Mouse (Mus musculus) stomach, embryonic 14.5 days (tissue): ENCODE measurements around the gene Gm11034. TPM values are rescaled to one million over a fixed set of nuclear protein-coding genes. Genes with fewer than 3 reads are reported as not detected.

Experiments
- ATAC-seq: fragments of 200-750 bp; cut with Nextera tagmentation; 2 replicates; pipeline ENCODE4 v1.8.0; 2017; ENCODE audit warnings: low read depth, moderate TSS enrichment; ENCODE audit not compliant: insufficient number of reproducible peaks, insufficient read depth, low FRiP score
- H3K27ac ChIP-seq: fragments of 300-500 bp; sonication (generic); 2 replicates; pipeline ENCODE4 v1.5.1; 2014; ENCODE audit warnings: mild to moderate bottlenecking, low read length, moderate library complexity, mixed read lengths
- H3K27me3 ChIP-seq: fragments of 300-500 bp; sonication (generic); 2 replicates; pipeline ENCODE4 v1.6.1; 2014; ENCODE audit warnings: low read length, control low read depth, mixed read lengths; ENCODE audit not compliant: control insufficient read depth, insufficient read depth
- H3K36me3 ChIP-seq: fragments of 300-500 bp; sonication (generic); 2 replicates; pipeline ENCODE4 v1.6.1; 2014; ENCODE audit warnings: mild to moderate bottlenecking, control low read depth, low read length, moderate library complexity, mixed read lengths; ENCODE audit not compliant: control insufficient read depth, insufficient read depth
- H3K4me1 ChIP-seq: fragments of 300-500 bp; sonication (generic); 2 replicates; pipeline ENCODE4 v1.6.1; 2014; ENCODE audit warnings: low read length, control low read depth, mixed read lengths; ENCODE audit not compliant: control insufficient read depth, insufficient read depth
- H3K4me2 ChIP-seq: fragments of 300-500 bp; sonication (generic); replicated peaks from 2 replicates; pipeline ENCODE4 v1.6.1; 2014; ENCODE audit warnings: low read depth, low read length, control low read depth
- H3K4me3 ChIP-seq: fragments of 300-500 bp; sonication (generic); 2 replicates; pipeline ENCODE4 v1.5.1; 2014; ENCODE audit warnings: low read depth, low read length, control low read depth
- H3K9ac ChIP-seq: fragments of 300-500 bp; sonication (generic); replicated peaks from 2 replicates; pipeline ENCODE4 v1.6.1; 2014; ENCODE audit warnings: low read depth, mild to moderate bottlenecking, control low read depth, low read length, moderate library complexity, mixed read lengths
- H3K9me3 ChIP-seq: fragments of 300-500 bp; sonication (generic); 2 replicates; pipeline ENCODE4 v1.6.1; 2016; ENCODE audit warnings: low read depth, low read length, control low read depth; ENCODE audit not compliant: control insufficient read depth
- WGBS: fragments of 180-500 bp; shearing (Covaris S2); extraction: QIAGEN DNeasy Blood & Tissue Kit; methylation state at CpG from one replicate; pipeline ENCODE4 v1.1.7; 2014; 5-methylcytosine and 5-hydroxymethylcytosine counted together
- polyA plus RNA-seq: library from polyadenylated mRNA; unstranded; fragments of >200 nt; fragmentation: Nextera tagmentation; extraction: Ambion mirVana; gene quantifications from 2 replicates; pipeline ENCODE4 v1.2.1, GENCODE M21; 2014

Gm11034 gene
- not detected in 2 replicates for polyA plus RNA-seq

DNA sequence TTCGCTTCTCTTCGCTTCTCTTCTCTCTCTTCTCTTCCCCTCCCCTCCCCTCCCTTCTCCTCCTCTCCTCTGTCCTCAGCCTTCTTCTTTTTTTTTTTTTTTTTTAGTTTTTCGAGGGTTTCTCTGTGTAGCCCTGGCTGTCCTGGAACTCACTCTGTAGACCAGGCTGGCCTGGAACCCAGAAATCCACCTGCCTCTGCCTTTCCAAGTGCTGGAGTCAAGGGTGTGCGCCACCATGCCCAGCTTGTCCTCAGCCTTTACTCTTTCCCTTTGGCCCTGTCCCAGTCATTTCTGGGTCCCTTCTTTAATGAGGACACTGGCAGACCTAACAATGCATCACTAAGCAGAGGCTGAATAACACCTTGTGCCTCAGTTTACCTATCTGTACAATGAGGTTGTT, at the start of gene Gm11034:
Gene Gm11034, minus strand, starts transcription at position 101 of the 400 bp plus-strand sequence.
- 75% methylated on average over 4 of the region's 4 CpGs for WGBS
- Histone ChIP-seq H3K4me3 (no peak within 1 kb of the TSS), H3K27ac (no peak within 1 kb of the TSS), H3K4me1 (no peaks in the 10 kb centered on the region), H3K9ac (no peak within 1 kb of the TSS), H3K27me3 (no peaks in the 10 kb centered on the region), H3K4me2 (no peak within 1 kb of the TSS), H3K36me3 (no peaks in the 10 kb centered on the region), H3K9me3 (no peaks in the 10 kb centered on the region)
- no peak for ATAC-seq

DNA sequence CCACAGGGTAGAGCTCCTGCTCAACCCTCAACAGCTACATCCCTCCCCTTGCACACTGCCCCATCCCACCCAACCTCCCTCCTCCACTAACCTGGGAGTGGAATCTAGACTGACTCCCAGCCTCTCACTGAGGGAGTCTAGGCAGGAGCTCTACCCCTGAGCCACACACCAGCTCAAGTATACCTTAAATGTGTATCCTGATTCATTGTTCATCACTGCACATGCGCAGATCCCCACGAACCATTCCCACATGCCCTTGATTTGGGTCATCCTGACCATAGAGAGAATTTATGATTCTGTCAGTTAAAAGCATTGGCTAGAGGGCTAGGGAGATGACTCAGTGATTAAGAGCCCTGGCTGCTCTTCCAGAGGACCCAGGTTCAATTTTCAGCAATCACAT, 49.3 kb upstream of the Gm11034 start:
- 83% methylated on average over 2 of the region's 2 CpGs for WGBS
- Histone ChIP-seq H3K4me2 (no peak overlapping the region), H3K4me3 (no peak overlapping the region), H3K27ac (no peak overlapping the region), H3K36me3 (no peaks in the 10 kb centered on the region), H3K9me3 (no peaks in the 10 kb centered on the region), H3K9ac (no peak overlapping the region), H3K27me3 (no peaks in the 10 kb centered on the region), H3K4me1 (no peaks in the 10 kb centered on the region)
- no peak for ATAC-seq

GRCm38 (mm10) chr8:72261872-72262271, 48.4 kb upstream of the Gm11034 start:
- Histone ChIP-seq H3K36me3 (no peaks in the 10 kb centered on the region), H3K4me1 (no peaks in the 10 kb centered on the region), H3K9ac (no peak overlapping the region), H3K27ac (no peak overlapping the region), H3K9me3 (no peaks in the 10 kb centered on the region), H3K4me3 (no peak overlapping the region), H3K4me2 (no peak overlapping the region), H3K27me3 (no peaks in the 10 kb centered on the region)
- 57% methylated on average over 5 of the region's 5 CpGs for WGBS
- no peak for ATAC-seq

GRCm38 (mm10) chr8:72261431-72261830, 48.0 kb upstream of the Gm11034 start:
- Histone ChIP-seq H3K9ac (no peak overlapping the region), H3K27me3 (no peaks in the 10 kb centered on the region), H3K27ac (no peak overlapping the region), H3K4me3 (no peak overlapping the region), H3K4me1 (no peaks in the 10 kb centered on the region), H3K36me3 (no peaks in the 10 kb centered on the region), H3K9me3 (no peaks in the 10 kb centered on the region), H3K4me2 (no peak overlapping the region)
- ATAC-seq, result no peak

GRCm38 (mm10) chr8:72261019-72261418, 47.6 kb upstream of the Gm11034 start:
- Histone ChIP-seq H3K27ac (no peak overlapping the region), H3K4me1 (no peaks in the 10 kb centered on the region), H3K27me3 (no peaks in the 10 kb centered on the region), H3K9ac (no peak overlapping the region), H3K9me3 (no peaks in the 10 kb centered on the region), H3K4me3 (no peak overlapping the region), H3K36me3 (no peaks in the 10 kb centered on the region), H3K4me2 (no peak overlapping the region)
- no peak for ATAC-seq
- 21% methylated on average over 2 of the region's 2 CpGs for WGBS

- Histone ChIP-seq H3K9me3 (no peaks in the 10 kb centered on the region), H3K4me2 (no peak overlapping the region), H3K4me1 (no peaks in the 10 kb centered on the region), H3K27me3 (no peaks in the 10 kb centered on the region), H3K9ac (no peak overlapping the region), H3K36me3 (no peaks in the 10 kb centered on the region), H3K27ac (no peak overlapping the region), H3K4me3 (no peak overlapping the region)
- 60% methylated on average over 4 of the region's 4 CpGs for WGBS
- no peak for ATAC-seq
Measured at GRCm38 (mm10) chr8:72260585-72260984, 47.1 kb upstream of the Gm11034 start.

GRCm38 (mm10) chr8:72259862-72260261, 46.4 kb upstream of the Gm11034 start:
- no peaks in the 10 kb centered on the region for H3K9me3 ChIP-seq
- H3K4me3 ChIP-seq, result no peak overlapping the region
- H3K36me3 ChIP-seq, result no peaks in the 10 kb centered on the region
- no peak overlapping the region for H3K27ac ChIP-seq
- no peaks in the 10 kb centered on the region for H3K27me3 ChIP-seq
- no peak for ATAC-seq
- H3K4me1 ChIP-seq, result no peaks in the 10 kb centered on the region
- no peak overlapping the region for H3K9ac ChIP-seq
- WGBS, result 63% methylated on average over 2 of the region's 2 CpGs
- H3K4me2 ChIP-seq, result no peak overlapping the region

DNA sequence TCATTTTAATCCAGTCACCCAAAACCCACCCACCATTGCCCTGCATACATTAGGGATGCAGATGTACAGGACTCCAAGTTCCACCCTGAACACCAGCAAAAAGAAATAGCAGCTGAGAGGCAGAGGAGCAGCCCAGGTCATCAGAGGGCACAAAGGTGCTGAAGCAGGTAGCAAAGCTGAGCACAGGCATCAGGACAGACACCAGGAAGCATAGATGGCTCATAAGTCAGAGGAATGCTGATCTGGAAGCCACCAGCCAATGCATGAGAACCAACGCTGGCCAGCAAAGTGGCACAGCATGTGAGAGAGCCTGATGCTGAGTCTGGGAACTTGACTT, 44.4 kb upstream of the Gm11034 start:
- H3K4me2 ChIP-seq, result no peak overlapping the region
- no peak for ATAC-seq

GRCm38 (mm10) chr8:72257171-72257901, 43.9 kb upstream of the Gm11034 start:
- no peaks in the 10 kb centered on the region for H3K27me3 ChIP-seq
- H3K36me3 ChIP-seq, result peaks cover 8% of the 10 kb centered on the region; the same call in 1 of the 2 replicates
- no peak overlapping the region for H3K27ac ChIP-seq
- H3K9ac ChIP-seq, result no peak overlapping the region
- ATAC-seq, result no peak
- H3K4me3 ChIP-seq, result no peak overlapping the region
- no peaks in the 10 kb centered on the region for H3K9me3 ChIP-seq
- no peaks in the 10 kb centered on the region for H3K4me1 ChIP-seq
- 53% methylated on average over 7 of the region's 7 CpGs for WGBS
- H3K4me2 ChIP-seq, result no peak overlapping the region

More for the DNA sequence above, 44.4 kb upstream of the Gm11034 start:
- Histone ChIP-seq H3K27ac (no peak overlapping the region), H3K9ac (no peak overlapping the region), H3K27me3 (no peaks in the 10 kb centered on the region), H3K4me1 (no peaks in the 10 kb centered on the region), H3K36me3 (peaks cover 8% of the 10 kb centered on the region; the same call in 1 of the 2 replicates), H3K4me3 (no peak overlapping the region), H3K9me3 (no peaks in the 10 kb centered on the region)
- 77% methylated on average over 1 of the region's 1 CpGs for WGBS
